Mouse (Mus musculus) bone marrow, adult 2 months (tissue): ENCODE data around the gene Pvr.

ENCODE experiments used
- CTCF ChIP-seq: fragments of 200-500 bp; IDR thresholded peaks from 2 replicates; pipeline ENCODE4 v1.5.1; 2011; ENCODE audit warnings: low read length, control low read depth; ENCODE audit not compliant: control insufficient read depth, insufficient read depth
- POLR2A ChIP-seq: fragments of 200-500 bp; IDR thresholded peaks from 2 replicates; pipeline ENCODE4 v1.6.1; 2011; ENCODE audit warnings: low read depth, mild to moderate bottlenecking, control low read depth, low read length, borderline replicate concordance; ENCODE audit not compliant: control insufficient read depth

- TF ChIP-seq POLR2A (no peak), CTCF (peak; percentile 89)
Measured at GRCm38 (mm10) chr7:19956341-19956781, 35.4 kb upstream of the Pvr start.
